Mouse (Mus musculus) forebrain, embryonic 11.5 days (tissue): Measurements from ENCODE around the gene Eif2s2. TPM values are rescaled to one million over a fixed set of nuclear protein-coding genes. Genes with fewer than 3 reads are reported as not detected.
A peak's percentile ranks its signal among the peaks of the same experiment; 100 is the strongest.
"Not testable (repeated sequence)": the region's sequence is repeated elsewhere in the genome, so short reads cannot be mapped to it uniquely, and the experiment has no call there.

Experiments
- ATAC-seq: fragments of 200-750 bp; cut with Nextera tagmentation; replicated peaks from 2 replicates; pipeline ENCODE4 v1.8.0; 2017; ENCODE audit warnings: moderate TSS enrichment; ENCODE audit not compliant: low FRiP score
- DNase-seq: peaks from one replicate; pipeline ENCODE4 v3.0.0-alpha.2; 2017; ENCODE audit warnings: low spot score
- H3K27ac ChIP-seq: fragments of 300-500 bp; sonication (generic); 2 replicates; pipeline ENCODE4 v1.5.1; 2014; ENCODE audit warnings: low read depth, low read length
- H3K27me3 ChIP-seq: fragments of 300-500 bp; sonication (generic); 2 replicates; pipeline ENCODE4 v1.6.1; 2014; ENCODE audit warnings: mild to moderate bottlenecking, low read length, mixed read lengths; ENCODE audit not compliant: control insufficient read depth, insufficient read depth
- H3K36me3 ChIP-seq: fragments of 300-500 bp; sonication (generic); 2 replicates; pipeline ENCODE4 v1.6.1; 2014; ENCODE audit warnings: mild to moderate bottlenecking, low read length, moderate library complexity, mixed read lengths; ENCODE audit not compliant: control insufficient read depth, insufficient read depth
- H3K4me1 ChIP-seq: fragments of 300-500 bp; sonication (generic); replicated peaks from 2 replicates; pipeline ENCODE4 v1.6.1; 2014; ENCODE audit warnings: low read length, mixed read lengths; ENCODE audit not compliant: control insufficient read depth, insufficient read depth
- H3K4me2 ChIP-seq: fragments of 300-500 bp; sonication (generic); 2 replicates; pipeline ENCODE4 v1.6.1; 2014; ENCODE audit warnings: low read depth, mild to moderate bottlenecking, low read length, moderate library complexity, mixed read lengths; ENCODE audit not compliant: severe bottlenecking
- H3K4me3 ChIP-seq: fragments of 300-500 bp; sonication (generic); 2 replicates; pipeline ENCODE4 v1.5.1; 2014; ENCODE audit warnings: low read depth, low read length
- H3K9ac ChIP-seq: fragments of 300-500 bp; sonication (generic); 2 replicates; pipeline ENCODE4 v1.6.1; 2014; ENCODE audit warnings: low read length
- H3K9me3 ChIP-seq: fragments of 300-500 bp; sonication (generic); 2 replicates; pipeline ENCODE4 v1.6.1; 2016; ENCODE audit warnings: low read length, mixed read lengths; ENCODE audit not compliant: control insufficient read depth
- WGBS: fragments of 180-500 bp; shearing (Covaris S2); extraction: QIAGEN DNeasy Blood & Tissue Kit; methylation state at CpG from one replicate; pipeline ENCODE4 v1.1.7; 2014; 5-methylcytosine and 5-hydroxymethylcytosine counted together
- polyA plus RNA-seq: library from polyadenylated mRNA; unstranded; fragments of >200 nt; fragmentation: Nextera tagmentation; extraction: Ambion mirVana; gene quantifications from 2 replicates; pipeline ENCODE4 v1.2.1, GENCODE M21; 2014

Eif2s2 gene
- polyA plus RNA-seq, 1 experiment from 2014 or later: 135 TPM

DNA sequence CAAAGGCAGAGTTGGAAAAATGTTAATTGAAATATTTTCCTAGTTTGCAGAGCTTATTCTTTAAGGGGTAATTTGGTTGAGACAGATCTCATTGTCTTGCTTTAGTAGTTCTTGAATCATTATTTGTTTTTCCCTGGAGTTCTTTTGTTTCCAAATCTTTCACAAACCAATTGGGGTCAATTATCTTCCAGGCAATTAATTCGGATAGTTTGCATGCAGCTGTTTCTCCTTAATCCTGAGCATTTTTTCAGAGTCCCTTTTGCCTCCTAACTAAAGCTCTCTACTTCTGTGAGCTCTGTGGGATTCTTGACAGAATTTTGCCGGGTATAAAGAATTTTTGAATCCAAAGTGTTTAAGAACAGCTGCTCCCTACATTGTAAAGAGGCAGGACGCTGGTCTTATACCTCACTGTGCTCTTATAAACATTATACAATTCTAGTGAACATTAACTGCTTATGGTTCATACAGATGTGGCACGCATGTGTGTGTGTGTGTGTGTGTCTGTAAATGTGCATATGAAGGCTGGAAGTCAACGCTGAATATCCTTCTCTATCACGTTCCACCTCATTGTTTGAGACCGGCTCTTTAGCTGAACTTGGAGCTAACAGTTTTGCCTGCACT, 32.8 kb upstream of the Eif2s2 start:
- H3K4me2 ChIP-seq: no peak overlapping the region
- H3K4me3 ChIP-seq: no peak overlapping the region
- 32% methylated on average over 7 of the region's 7 CpGs for WGBS
- H3K27ac ChIP-seq: no peak overlapping the region
- H3K9ac ChIP-seq: no peak overlapping the region
- H3K36me3 ChIP-seq: no peaks in the 10 kb centered on the region
- ATAC-seq (no peak), DNase-seq (no peak)
- no peaks in the 10 kb centered on the region for H3K9me3 ChIP-seq
- H3K27me3 ChIP-seq: peaks cover 8% of the 10 kb centered on the region
- 0 out of 2 replicates have a peak, but pooled peaks cover 2% of the 10 kb centered on the region for H3K4me1 ChIP-seq

DNA sequence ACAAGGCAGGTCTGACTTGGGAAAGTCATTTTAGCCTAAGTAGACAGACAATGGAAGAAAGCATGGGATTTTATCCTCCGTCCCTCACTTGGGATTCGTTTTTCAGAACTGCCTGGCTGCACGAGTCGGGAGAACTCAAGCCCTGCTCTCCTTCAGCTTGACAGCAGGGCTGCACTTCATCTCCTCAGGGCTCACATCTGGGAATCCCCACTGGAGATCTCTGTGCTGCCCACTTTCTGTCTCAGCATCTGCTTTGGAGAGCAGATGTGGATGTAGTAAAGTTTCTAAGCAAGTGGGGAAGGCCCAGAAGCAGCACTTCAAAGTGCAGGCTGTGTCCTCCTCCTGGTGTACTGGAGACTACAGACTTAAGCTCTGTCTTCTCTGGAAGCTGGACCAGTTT, 29.4 kb upstream of the Eif2s2 start:
- not testable (repeated sequence) for H3K4me3 ChIP-seq, H3K9ac ChIP-seq, ATAC-seq, H3K27ac ChIP-seq, H3K9me3 ChIP-seq, H3K4me2 ChIP-seq, H3K36me3 ChIP-seq, DNase-seq, H3K4me1 ChIP-seq, H3K27me3 ChIP-seq
- WGBS: no CpG with 5 or more reads among the region's 4 CpGs

DNA sequence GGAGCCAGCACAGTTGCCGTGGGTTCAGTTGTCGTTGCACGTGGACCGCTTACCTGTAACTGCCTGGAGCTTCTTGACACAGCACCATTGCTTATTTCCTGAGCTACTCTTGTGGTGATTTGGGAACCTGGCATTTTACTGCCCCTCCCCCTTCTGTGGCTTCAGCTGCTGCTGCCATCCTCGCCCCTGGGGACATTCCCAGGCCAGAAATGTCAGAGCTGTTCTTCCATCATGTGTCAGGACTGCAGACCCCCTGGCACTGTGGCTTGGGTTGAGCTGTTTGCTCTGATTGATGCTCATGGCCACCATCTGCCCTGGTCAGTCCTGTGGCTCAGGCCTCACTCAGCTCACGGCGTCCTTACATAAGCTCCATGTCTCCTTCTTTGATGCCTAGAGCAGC, 28.2 kb upstream of the Eif2s2 start:
- Histone ChIP-seq H3K4me1 (0 out of 2 replicates have a peak, but pooled peaks cover 1% of the 10 kb centered on the region), H3K9me3 (no peaks in the 10 kb centered on the region), H3K9ac (no peak overlapping the region), H3K4me3 (no peak overlapping the region), H3K36me3 (no peaks in the 10 kb centered on the region), H3K27me3 (peaks cover 8% of the 10 kb centered on the region), H3K27ac (no peak overlapping the region), H3K4me2 (no peak overlapping the region)
- WGBS: 86% methylated on average over 7 of the region's 7 CpGs
- no peak for DNase-seq
- ATAC-seq: no peak

DNA sequence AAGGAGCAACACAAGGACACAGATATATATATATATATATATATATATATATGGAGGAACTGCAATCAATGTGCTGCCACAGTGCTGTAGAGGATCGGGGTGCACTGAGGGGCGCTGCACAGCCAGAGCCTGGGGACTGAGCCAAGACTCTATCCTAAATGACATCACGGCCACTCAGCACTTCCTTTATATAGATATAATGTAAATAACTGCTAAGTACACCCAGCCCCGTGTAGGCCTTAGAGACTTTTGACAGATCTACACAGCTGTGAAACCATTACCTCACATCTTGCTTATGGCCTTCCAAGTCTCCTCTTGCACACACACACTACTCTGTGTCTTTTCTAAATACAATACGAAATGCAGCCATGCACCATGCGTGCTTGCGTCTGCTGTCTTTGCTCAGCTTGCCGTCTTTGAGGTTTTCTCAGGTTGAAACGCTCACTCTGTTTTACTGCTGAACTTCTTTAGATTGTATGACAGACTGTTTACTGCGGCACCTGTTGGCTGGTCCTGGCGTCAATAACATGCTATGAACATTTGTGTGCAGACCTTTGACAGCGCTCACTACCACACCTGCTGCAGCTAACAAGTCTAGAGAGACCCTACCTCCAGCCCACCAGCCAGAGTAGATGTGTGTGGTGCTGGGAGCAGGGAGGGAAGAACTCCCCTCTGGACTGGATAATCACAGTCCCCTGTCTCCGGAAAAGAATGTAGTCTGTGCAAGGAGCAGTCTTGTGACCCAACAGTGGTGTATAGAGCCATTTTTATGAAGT, 25.3 kb upstream of the Eif2s2 start:
- WGBS: 86% methylated on average over 13 of the region's 13 CpGs
- no peak overlapping the region for H3K4me3 ChIP-seq
- no peak overlapping the region for H3K9ac ChIP-seq
- H3K4me1 ChIP-seq: no peaks in the 10 kb centered on the region
- ATAC-seq: no peak
- no peak for DNase-seq
- H3K9me3 ChIP-seq: no peaks in the 10 kb centered on the region
- H3K36me3 ChIP-seq: no peaks in the 10 kb centered on the region
- H3K27me3 ChIP-seq: peaks cover 2% of the 10 kb centered on the region; the same call in 1 of the 2 replicates
- H3K27ac ChIP-seq: no peak overlapping the region
- H3K4me2 ChIP-seq: no peak overlapping the region

DNA sequence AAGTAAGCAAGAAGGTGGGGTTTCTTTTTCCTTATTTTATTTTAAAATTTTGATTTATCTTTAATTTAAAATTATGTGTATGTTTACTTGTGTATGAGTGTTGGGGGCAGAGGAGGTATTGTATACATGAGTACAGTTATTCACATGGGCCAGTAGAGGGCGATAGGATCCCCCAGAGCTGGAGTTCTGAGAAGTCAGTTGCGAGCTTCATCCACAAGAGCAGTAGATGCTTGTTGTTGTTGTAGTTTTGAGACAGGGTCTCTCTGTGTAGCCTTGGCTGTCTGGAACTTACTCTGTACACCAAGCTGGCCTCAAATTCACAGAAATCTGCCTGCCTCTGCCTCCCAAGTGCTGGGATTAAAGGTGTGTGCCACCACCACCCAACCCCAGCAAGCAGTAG, 23.8 kb upstream of the Eif2s2 start:
- no peak for ATAC-seq
- no peaks in the 10 kb centered on the region for H3K36me3 ChIP-seq

DNA sequence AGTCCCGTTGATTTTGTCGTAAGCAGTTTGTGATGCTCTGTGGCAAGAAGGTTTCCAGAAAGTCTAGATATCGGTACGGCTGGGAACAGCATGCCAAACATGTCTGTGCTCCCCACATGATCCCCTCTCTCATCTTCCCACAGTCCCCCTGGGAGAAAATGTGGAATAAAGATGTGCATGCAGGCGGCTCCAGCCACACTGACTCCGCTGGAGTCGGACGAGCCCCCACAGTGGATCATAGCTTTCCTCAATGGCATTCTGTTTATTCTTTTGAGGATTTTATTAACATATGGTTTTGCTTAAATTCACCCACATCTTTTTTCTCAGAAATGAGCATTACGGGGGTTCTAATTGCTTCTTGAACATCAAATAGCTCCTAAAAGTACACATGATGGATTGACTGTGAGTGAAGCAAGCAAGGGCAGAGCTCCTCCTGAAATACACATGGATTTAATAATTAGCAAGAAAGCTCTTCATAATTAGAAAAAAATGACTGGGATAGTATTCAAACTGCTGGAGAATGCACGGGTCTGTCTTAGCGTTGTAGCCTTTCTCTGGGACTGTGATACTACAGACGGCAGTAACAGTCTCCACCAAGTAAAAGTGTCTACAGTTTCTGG, 23.3 kb upstream of the Eif2s2 start:
- Histone ChIP-seq H3K4me1 (no peaks in the 10 kb centered on the region), H3K4me3 (no peak overlapping the region), H3K9me3 (no peaks in the 10 kb centered on the region), H3K9ac (no peak overlapping the region), H3K27me3 (no peaks in the 10 kb centered on the region), H3K4me2 (no peak overlapping the region), H3K36me3 (no peaks in the 10 kb centered on the region), H3K27ac (no peak overlapping the region)
- DNase-seq (no peak), ATAC-seq (no peak)
- 83% methylated on average over 12 of the region's 12 CpGs for WGBS

More for the DNA sequence above, 23.8 kb upstream of the Eif2s2 start:
- Histone ChIP-seq H3K9me3 (no peaks in the 10 kb centered on the region), H3K4me2 (no peak overlapping the region), H3K4me3 (no peak overlapping the region), H3K27me3 (peaks cover 2% of the 10 kb centered on the region; the same call in 1 of the 2 replicates), H3K4me1 (no peaks in the 10 kb centered on the region), H3K9ac (no peak overlapping the region), H3K27ac (no peak overlapping the region)
- peak; percentile 55 for DNase-seq
- 17% methylated on average over 2 of the region's 2 CpGs for WGBS

DNA sequence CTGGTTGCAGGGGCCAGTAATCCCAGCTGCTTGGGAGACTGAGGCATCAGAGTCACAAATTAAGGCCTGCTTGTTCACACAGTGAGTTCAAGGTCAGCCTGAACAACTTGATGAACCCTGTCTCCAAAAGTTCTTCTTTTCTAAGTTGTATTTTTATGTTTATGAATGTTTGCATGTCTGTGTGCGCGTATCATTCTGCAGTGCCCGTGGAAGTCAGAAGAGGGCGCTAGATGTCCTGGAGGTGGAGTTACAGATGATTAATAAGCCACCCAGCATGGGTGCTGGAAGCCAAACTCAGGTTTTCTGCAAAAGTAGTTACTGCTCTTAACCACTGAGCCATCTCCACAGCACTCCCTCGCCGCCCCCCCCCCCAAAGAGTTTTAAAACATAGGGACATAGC, 17.1 kb upstream of the Eif2s2 start:
- ATAC-seq (no peak), DNase-seq (no peak)
- no peaks in the 10 kb centered on the region for H3K4me1 ChIP-seq
- H3K4me2 ChIP-seq: no peak overlapping the region
- WGBS: 76% methylated on average over 6 of the region's 6 CpGs
- no peaks in the 10 kb centered on the region for H3K27me3 ChIP-seq
- H3K4me3 ChIP-seq: no peak overlapping the region
- H3K36me3 ChIP-seq: no peaks in the 10 kb centered on the region
- no peak overlapping the region for H3K9ac ChIP-seq
- H3K9me3 ChIP-seq: no peaks in the 10 kb centered on the region
- H3K27ac ChIP-seq: no peak overlapping the region

DNA sequence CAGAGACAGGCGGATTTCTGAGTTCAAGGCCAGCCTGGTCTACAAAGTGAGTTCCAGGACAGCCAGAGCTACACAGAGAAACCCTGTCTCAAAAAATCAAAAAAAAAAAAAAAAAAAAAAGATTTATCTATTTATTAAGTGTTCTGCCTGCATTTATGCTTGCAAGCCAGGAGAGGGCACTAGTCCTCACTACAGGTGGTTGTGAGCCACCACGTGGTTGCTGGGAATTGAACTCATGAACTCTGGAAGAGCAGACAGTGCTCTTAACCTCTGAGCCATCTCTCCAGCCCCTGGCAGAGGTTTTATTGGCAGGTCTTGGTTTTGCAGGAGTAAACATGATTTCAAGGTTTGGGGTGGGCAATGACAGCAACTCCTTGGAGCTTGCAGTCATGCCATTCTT, 15.5 kb upstream of the Eif2s2 start:
- H3K36me3 ChIP-seq, ATAC-seq: not testable (repeated sequence)
- WGBS: 38% methylated on average over 2 of the region's 2 CpGs

More for the DNA sequence above, 15.5 kb upstream of the Eif2s2 start:
- H3K27me3 ChIP-seq, H3K4me1 ChIP-seq, DNase-seq, H3K9ac ChIP-seq, H3K9me3 ChIP-seq, H3K4me3 ChIP-seq, H3K4me2 ChIP-seq, H3K27ac ChIP-seq: not testable (repeated sequence)
